Mouse (Mus musculus): Measurements from ENCODE around the gene Katnb1. TPM values are rescaled to one million over a fixed set of nuclear protein-coding genes. Genes with fewer than 3 reads are reported as not detected.

Katnb1 gene
- polyA plus RNA-seq (2017; shearing (Covaris generic)): 20.9 TPM

DNA sequence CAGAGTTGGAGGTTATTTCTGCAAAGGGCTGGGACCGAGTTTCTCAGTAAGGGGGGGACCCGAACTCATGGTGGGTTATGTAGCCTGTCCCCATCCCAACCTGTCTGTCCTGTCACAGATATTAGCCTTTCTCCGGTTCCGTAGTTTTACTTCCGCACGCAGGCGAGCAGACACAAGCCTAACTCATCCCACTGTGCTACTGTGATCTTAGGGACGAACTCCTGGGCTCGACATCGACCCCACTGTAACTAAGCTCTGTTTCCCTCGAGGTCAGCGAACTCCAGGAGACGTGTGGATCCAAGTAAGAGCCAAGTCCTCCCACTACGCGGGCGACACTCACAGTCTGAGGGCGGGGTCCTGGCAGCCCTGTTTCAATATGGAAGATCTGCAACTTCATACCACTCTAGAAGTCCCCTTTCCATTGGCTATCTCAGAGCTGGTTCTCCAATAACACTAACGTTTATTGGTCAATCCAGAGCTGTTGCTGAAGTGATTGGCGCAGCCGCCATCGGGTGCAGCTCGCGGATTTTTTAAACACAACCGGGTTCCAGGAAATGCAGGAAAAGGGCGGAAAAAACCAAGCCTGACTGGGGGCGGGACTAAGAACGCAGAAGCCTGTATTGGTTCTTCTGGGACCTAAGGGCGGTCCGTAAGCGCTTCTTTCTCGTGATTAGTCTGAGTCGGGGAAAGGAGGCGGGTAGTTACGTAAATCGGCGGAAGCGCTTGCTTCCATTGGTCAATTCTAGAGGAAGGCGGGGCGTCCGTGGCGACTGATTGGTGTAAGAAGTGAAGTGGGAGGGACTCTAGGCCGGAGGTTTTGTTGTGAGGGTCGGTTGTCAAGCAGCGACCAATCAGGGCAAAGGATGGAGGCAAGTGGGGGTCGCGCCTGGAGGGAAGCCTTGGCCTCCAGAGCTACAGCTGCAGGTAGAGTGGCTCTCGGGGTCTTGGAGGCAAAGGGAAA, at the start of gene Katnb1:
Gene Katnb1 (plus strand): TSS at position 806 of the 961 bp plus-strand sequence.

DNA sequence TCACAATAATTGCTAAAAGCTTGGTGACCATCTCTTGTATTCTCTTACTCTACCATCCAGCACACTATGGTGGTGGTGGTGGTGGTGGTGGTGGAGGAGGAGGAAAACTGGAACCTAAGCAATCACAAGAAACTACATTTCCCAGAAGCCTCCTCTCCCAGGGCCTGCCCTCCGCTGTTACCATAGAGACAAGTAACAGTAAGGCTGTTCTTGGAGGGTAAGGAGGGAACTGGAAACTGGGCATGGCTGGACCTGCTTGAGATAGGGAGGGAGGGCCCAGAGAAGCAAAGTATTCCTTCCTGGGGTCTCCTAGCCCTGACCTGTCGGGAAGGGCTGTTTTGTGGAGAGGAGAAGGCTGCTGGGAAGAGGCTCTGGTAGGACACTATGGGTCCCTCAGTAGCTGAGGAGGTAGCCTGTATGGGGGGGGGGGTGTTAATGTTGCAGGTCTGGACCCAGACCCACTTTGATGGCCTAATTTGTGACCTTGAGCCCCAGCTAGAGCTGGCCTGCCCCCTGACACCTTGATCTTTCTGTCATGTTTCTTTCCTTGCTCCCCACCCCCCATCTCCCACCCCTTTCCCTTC, 26.0 kb upstream of the Katnb1 start, which contains the start of gene Drc7:
Gene Drc7 (plus strand): TSS at position 177 of the 584 bp plus-strand sequence.

Other genes with a start within 250 kb of the Katnb1 start
- gene Coq9, start 242.9 kb upstream of the Katnb1 start, polyA plus RNA-seq (2017; shearing (Covaris generic)): 35.6 TPM
- 93.5 TPM for gene Ciapin1, start 242.8 kb upstream of the Katnb1 start, polyA plus RNA-seq (2017; shearing (Covaris generic))
- 87.9 TPM for gene Polr2c, start 223.7 kb upstream of the Katnb1 start, polyA plus RNA-seq (2017; shearing (Covaris generic))
- 2.1 TPM for gene Dok4, start 204.9 kb upstream of the Katnb1 start, polyA plus RNA-seq (2017; shearing (Covaris generic))
- gene Ccdc102a, start 163.1 kb upstream of the Katnb1 start, polyA plus RNA-seq (2017; shearing (Covaris generic)): 0.16 TPM
- not detected for gene Adgrg5, start 157.5 kb upstream of the Katnb1 start, polyA plus RNA-seq (2017; shearing (Covaris generic))
- 0.60 TPM for gene Adgrg1, start 106.4 kb upstream of the Katnb1 start, polyA plus RNA-seq (2017; shearing (Covaris generic))
- 2.0 TPM for gene Adgrg3, start 63.5 kb upstream of the Katnb1 start, polyA plus RNA-seq (2017; shearing (Covaris generic))
- 0.12 TPM for gene Drc7, start 26.1 kb upstream of the Katnb1 start, polyA plus RNA-seq (2017; shearing (Covaris generic))
- not detected for gene Kifc3, start 121.6 kb downstream of the Katnb1 start, polyA plus RNA-seq (2017; shearing (Covaris generic))
- not detected for gene Cngb1, start 225.4 kb downstream of the Katnb1 start, polyA plus RNA-seq (2017; shearing (Covaris generic))
- not detected for gene Tepp, start 229.4 kb downstream of the Katnb1 start, polyA plus RNA-seq (2017; shearing (Covaris generic))